Mouse (Mus musculus) thymus, adult 2 months (tissue): ENCODE measurements at regions not wholly inside any gene's neighbourhood (a gene's known extent, or its start where the extent isn't known, plus 50 kb on each side); places are given as distances from the start of the nearest gene placed in this dataset.
A peak's percentile ranks its signal among the peaks of the same experiment; 100 is the strongest.

Source experiments
- DNase-seq: peaks from one replicate; pipeline ENCODE4 v3.0.0; 2021
- H3K27ac ChIP-seq: fragments of 200-500 bp; 2 replicates; pipeline ENCODE4 v1.5.1; 2012; ENCODE audit warnings: low read length, control low read depth; ENCODE audit not compliant: control insufficient read depth, insufficient read depth
- H3K27me3 ChIP-seq: fragments of 200-500 bp; 2 replicates; pipeline ENCODE4 v1.6.1; 2012; ENCODE audit warnings: mild to moderate bottlenecking, low read length, moderate library complexity, mixed read lengths; ENCODE audit not compliant: control insufficient read depth, insufficient read depth
- H3K36me3 ChIP-seq: fragments of 200-500 bp; 2 replicates; pipeline ENCODE4 v1.6.1; 2012; ENCODE audit warnings: mild to moderate bottlenecking, low read length, moderate library complexity; ENCODE audit not compliant: control insufficient read depth, insufficient read depth
- H3K4me1 ChIP-seq: fragments of 200-500 bp; replicated peaks from 2 replicates; pipeline ENCODE4 v1.6.1; 2012; ENCODE audit warnings: low read length; ENCODE audit not compliant: control insufficient read depth, insufficient read depth
- H3K4me3 ChIP-seq: fragments of 200-500 bp; 2 replicates; pipeline ENCODE4 v1.5.1; 2012; ENCODE audit warnings: mild to moderate bottlenecking, low read length, control low read depth, moderate library complexity; ENCODE audit not compliant: control insufficient read depth, insufficient read depth
- CTCF ChIP-seq: fragments of 200-500 bp; IDR thresholded peaks from 2 replicates; pipeline ENCODE4 v1.5.1; 2012; ENCODE audit warnings: mild to moderate bottlenecking, control low read depth, low read length, moderate library complexity, borderline replicate concordance; ENCODE audit not compliant: control insufficient read depth, poor library complexity, insufficient read depth; ENCODE audit errors: extremely low read depth
- POLR2A ChIP-seq: fragments of 200-500 bp; IDR thresholded peaks from 2 replicates; pipeline ENCODE4 v1.6.1; 2012; ENCODE audit warnings: mild to moderate bottlenecking, low read length, control low read depth, moderate library complexity; ENCODE audit not compliant: control insufficient read depth, poor library complexity, insufficient read depth; ENCODE audit errors: extremely low read depth
- WGBS: fragments of 180-500 bp; shearing (Covaris S2); methylation state at CpG from one replicate; pipeline ENCODE4 v1.1.7; 2018; 5-methylcytosine and 5-hydroxymethylcytosine counted together

DNA sequence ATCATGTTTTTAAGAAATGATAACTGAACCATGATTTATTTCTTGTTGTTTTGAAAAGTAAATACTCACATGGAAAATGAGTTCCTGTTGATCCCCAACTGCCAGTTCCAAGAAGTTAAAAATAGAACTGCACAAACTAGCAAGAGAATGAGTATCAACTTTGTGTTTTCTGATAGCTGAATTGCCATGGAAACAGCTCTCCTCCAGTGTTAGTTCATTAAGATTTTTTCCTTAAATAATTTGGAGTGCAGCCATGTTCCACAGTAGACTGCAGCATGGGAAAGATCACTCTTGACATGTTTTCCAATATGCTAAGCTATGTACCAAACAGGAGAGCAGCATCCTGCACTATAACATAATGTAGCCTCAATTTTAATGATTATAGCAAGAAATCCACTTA lies 208.0 kb upstream of the Tars start:
- H3K27me3 ChIP-seq: no peaks in the 10 kb centered on the region
- H3K27ac ChIP-seq: no peak overlapping the region
- DNase-seq: no peak
- H3K4me1 ChIP-seq: no peaks in the 10 kb centered on the region
- TF ChIP-seq CTCF (no peak), POLR2A (no peak)
- no peaks in the 10 kb centered on the region for H3K36me3 ChIP-seq
- no peak overlapping the region for H3K4me3 ChIP-seq

DNA sequence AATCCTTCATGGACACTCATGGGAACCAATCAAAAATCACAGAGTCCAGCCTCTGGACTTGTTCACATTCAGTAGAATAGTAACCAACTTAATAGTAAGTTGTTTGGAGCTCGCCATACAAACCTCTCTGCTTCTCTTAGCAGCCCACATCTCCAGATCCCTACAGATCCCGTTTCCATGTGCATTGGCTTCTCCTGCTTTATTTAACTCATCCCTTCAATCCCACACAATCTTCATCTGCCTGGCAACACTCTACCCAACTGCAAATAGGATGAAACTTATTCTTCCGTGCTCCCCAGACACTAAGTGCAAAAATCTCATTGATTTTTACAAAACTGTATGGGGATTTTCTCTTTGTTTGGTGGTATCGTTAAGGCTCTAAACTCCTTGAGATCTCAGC lies 206.2 kb upstream of the Tars start:
- Histone ChIP-seq H3K27ac (no peak overlapping the region), H3K36me3 (no peaks in the 10 kb centered on the region), H3K27me3 (no peaks in the 10 kb centered on the region), H3K4me3 (no peak overlapping the region), H3K4me1 (no peaks in the 10 kb centered on the region)
- TF ChIP-seq POLR2A (no peak), CTCF (no peak)
- 97% methylated on average over 4 of the region's 4 CpGs for WGBS
- DNase-seq: no peak

DNA sequence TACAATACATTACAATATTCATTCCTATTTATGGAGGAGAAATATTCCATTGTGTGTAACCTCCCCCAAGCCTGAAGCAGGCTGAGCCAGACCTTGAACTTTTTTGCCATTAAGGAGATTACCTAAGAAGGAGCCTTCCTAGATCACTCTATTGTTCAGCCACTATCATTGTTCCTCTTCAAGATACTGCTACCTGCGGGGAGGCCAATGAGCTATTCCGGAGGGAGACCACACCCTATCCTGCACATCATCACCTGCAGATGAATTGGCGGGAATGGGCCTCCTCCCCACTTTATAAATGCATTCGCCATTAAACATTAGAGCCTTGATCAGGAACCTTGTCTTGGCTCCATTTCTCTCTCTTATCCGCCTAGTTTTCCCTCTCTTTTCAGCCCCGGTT lies 197.6 kb upstream of the Tars start:
- no peak for DNase-seq
- 91% methylated on average over 6 of the region's 6 CpGs for WGBS
- Histone ChIP-seq H3K4me1 (no peaks in the 10 kb centered on the region), H3K27me3 (no peaks in the 10 kb centered on the region), H3K36me3 (no peaks in the 10 kb centered on the region), H3K4me3 (no peak overlapping the region), H3K27ac (no peak overlapping the region)
- no peak for TF ChIP-seq CTCF
- no peak for TF ChIP-seq POLR2A

DNA sequence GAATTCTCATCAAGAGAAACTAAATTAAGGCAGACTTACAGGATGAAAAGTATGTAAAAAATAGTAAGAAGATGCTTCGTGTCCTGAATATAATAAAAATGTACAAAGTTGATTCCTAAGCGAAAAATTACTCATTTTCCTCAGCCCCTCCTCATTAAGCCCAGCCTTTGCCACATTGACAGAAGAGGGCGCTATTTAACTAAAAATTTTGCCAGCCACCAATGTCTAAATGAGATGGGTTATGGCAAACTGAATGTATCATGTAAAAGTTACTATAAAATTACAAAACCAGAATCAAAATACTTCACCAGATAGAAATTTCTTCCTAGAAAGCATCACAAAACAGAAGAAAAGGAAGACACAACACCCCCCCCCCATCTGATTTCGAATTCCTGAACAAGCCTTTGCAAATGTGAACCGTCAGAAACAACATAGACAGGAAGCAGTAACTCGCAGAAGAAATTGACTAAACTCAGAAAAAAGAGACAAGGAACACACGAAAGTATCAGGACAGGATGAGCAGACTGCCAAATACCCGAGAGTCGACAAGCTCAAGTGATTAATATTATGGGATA lies 191.2 kb upstream of the Tars start:
- Histone ChIP-seq H3K36me3 (no peaks in the 10 kb centered on the region), H3K4me3 (no peak overlapping the region), H3K27ac (no peak overlapping the region), H3K4me1 (no peaks in the 10 kb centered on the region), H3K27me3 (no peaks in the 10 kb centered on the region)
- peak; percentile 2 for DNase-seq
- no peak for TF ChIP-seq POLR2A
- no peak for TF ChIP-seq CTCF
- WGBS: 24% methylated on average over 9 of the region's 9 CpGs

GRCm38 (mm10) chr15:11589795-11590194 lies 190.3 kb upstream of the Tars start:
- Histone ChIP-seq H3K27ac (no peak overlapping the region), H3K27me3 (no peaks in the 10 kb centered on the region), H3K36me3 (no peaks in the 10 kb centered on the region), H3K4me3 (no peak overlapping the region), H3K4me1 (no peaks in the 10 kb centered on the region)
- no peak for TF ChIP-seq CTCF
- no peak for TF ChIP-seq POLR2A
- DNase-seq: no peak
- WGBS: 86% methylated on average over 7 of the region's 7 CpGs

- 88% methylated on average over 2 of the region's 2 CpGs for WGBS
- TF ChIP-seq CTCF: no peak
- no peak for TF ChIP-seq POLR2A
- Histone ChIP-seq H3K4me1 (no peaks in the 10 kb centered on the region), H3K27ac (no peak overlapping the region), H3K27me3 (no peaks in the 10 kb centered on the region), H3K4me3 (no peak overlapping the region), H3K36me3 (no peaks in the 10 kb centered on the region)
- no peak for DNase-seq
Observed at GRCm38 (mm10) chr15:11586384-11586783, 186.9 kb upstream of the Tars start.

- H3K27ac ChIP-seq: no peak overlapping the region
- no peak for TF ChIP-seq CTCF
- TF ChIP-seq POLR2A: no peak
- no peaks in the 10 kb centered on the region for H3K4me1 ChIP-seq
- H3K27me3 ChIP-seq: no peaks in the 10 kb centered on the region
- H3K36me3 ChIP-seq: no peaks in the 10 kb centered on the region
- 97% methylated on average over 2 of the region's 2 CpGs for WGBS
- no peak overlapping the region for H3K4me3 ChIP-seq
- no peak for DNase-seq
Observed at GRCm38 (mm10) chr15:11584155-11584554, 184.7 kb upstream of the Tars start.
